Mouse (Mus musculus) lung, embryonic 14.5 days (tissue): ENCODE measurements around the gene Gzmd. TPM values are rescaled to one million over a fixed set of nuclear protein-coding genes. Genes with fewer than 3 reads are reported as not detected.
"Not testable (repeated sequence)": the region's sequence is repeated elsewhere in the genome, so short reads cannot be mapped to it uniquely, and the experiment has no call there.

ENCODE experiments used
- ATAC-seq: fragments of 200-750 bp; cut with Nextera tagmentation; 2 replicates; pipeline ENCODE4 v1.8.0; 2017; ENCODE audit warnings: mild to moderate bottlenecking, moderate TSS enrichment, moderate library complexity; ENCODE audit not compliant: insufficient read depth
- DNase-seq: peaks from one replicate; pipeline ENCODE4 v3.0.0-alpha.2; 2015
- H3K27ac ChIP-seq: fragments of 300-500 bp; sonication (generic); 2 replicates; pipeline ENCODE4 v1.5.1; 2014; ENCODE audit warnings: low read depth, mild to moderate bottlenecking, moderate library complexity
- H3K27me3 ChIP-seq: fragments of 300-500 bp; sonication (generic); 2 replicates; pipeline ENCODE4 v1.6.1; 2014; ENCODE audit warnings: low read length, control low read depth; ENCODE audit not compliant: insufficient read depth
- H3K36me3 ChIP-seq: fragments of 300-500 bp; sonication (generic); 2 replicates; pipeline ENCODE4 v1.6.1; 2014; ENCODE audit warnings: control low read depth; ENCODE audit not compliant: insufficient read depth
- H3K4me1 ChIP-seq: fragments of 300-500 bp; sonication (generic); 2 replicates; pipeline ENCODE4 v1.6.1; 2014; ENCODE audit warnings: antibody characterized with exemption, control low read depth; ENCODE audit not compliant: insufficient read depth
- H3K4me2 ChIP-seq: fragments of 300-500 bp; sonication (generic); 2 replicates; pipeline ENCODE4 v1.6.1; 2014; ENCODE audit warnings: mild to moderate bottlenecking
- H3K4me3 ChIP-seq: fragments of 300-500 bp; sonication (generic); 2 replicates; pipeline ENCODE4 v1.5.1; 2014; ENCODE audit warnings: low read depth, low read length
- H3K9ac ChIP-seq: fragments of 300-500 bp; sonication (generic); 2 replicates; pipeline ENCODE4 v1.6.1; 2014
- H3K9me3 ChIP-seq: fragments of 300-500 bp; sonication (generic); 2 replicates; pipeline ENCODE4 v1.6.1; 2016; ENCODE audit warnings: low read depth, low read length, control low read depth
- CTCF ChIP-seq: IDR thresholded peaks from 2 replicates; pipeline ENCODE4 v1.5.1; 2016; ENCODE audit warnings: antibody characterized with exemption, low read depth
- WGBS: fragments of 180-500 bp; shearing (Covaris S2); extraction: QIAGEN DNeasy Blood & Tissue Kit; methylation state at CpG from one replicate; pipeline ENCODE4 v1.1.7; 2014; 5-methylcytosine and 5-hydroxymethylcytosine counted together
- polyA plus RNA-seq: library from polyadenylated mRNA; unstranded; fragments of >200 nt; fragmentation: Nextera tagmentation; extraction: Ambion mirVana; gene quantifications from 2 replicates; pipeline ENCODE4 v1.2.1, GENCODE M21; 2014

The Gzmd gene
- polyA plus RNA-seq, 1 experiment from 2014 or later, result not detected

DNA sequence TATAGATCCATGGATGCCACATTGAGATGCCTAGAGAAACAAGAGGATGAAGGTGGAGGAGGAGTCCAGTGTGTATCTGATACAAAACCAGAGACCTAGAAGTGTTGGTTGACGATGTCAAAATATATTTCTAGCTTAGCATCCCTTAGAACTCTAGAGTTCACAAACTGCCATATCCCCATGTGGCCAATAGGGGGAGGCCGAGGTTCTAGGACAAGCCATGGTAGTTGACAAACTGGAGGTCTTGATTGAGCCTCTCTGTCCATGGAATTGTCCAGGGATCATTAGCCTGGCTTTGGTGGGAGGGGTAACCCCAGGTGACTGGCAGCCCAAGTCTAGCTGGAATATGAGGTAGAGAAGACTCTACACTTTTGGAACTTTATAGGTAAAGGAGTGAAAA lies 22.9 kb upstream of the Gzmd start:
- ATAC-seq, result no peak
- WGBS, result 59% methylated on average over 2 of the region's 2 CpGs

GRCm38 (mm10) chr14:56133675-56134074 lies 1.3 kb upstream of the Gzmd start:
- not testable (repeated sequence) for H3K9me3 ChIP-seq, H3K9ac ChIP-seq, H3K27ac ChIP-seq, H3K36me3 ChIP-seq, H3K4me2 ChIP-seq, H3K27me3 ChIP-seq, ATAC-seq, H3K4me3 ChIP-seq, DNase-seq, H3K4me1 ChIP-seq
- WGBS, result 59% methylated on average over 1 of the region's 1 CpGs

More for the DNA sequence above, 22.9 kb upstream of the Gzmd start:
- DNase-seq, result peak; percentile 2
- Histone ChIP-seq H3K27ac (no peak overlapping the region), H3K4me2 (no peak overlapping the region), H3K36me3 (no peaks in the 10 kb centered on the region), H3K9ac (no peak overlapping the region), H3K27me3 (no peaks in the 10 kb centered on the region), H3K4me3 (no peak overlapping the region), H3K9me3 (no peaks in the 10 kb centered on the region), H3K4me1 (no peaks in the 10 kb centered on the region)
- peak; percentile 42 for TF ChIP-seq CTCF

- H3K27ac ChIP-seq, result no peak overlapping the region
- H3K27me3 ChIP-seq, result no peaks in the 10 kb centered on the region
- H3K4me3 ChIP-seq, result no peak overlapping the region
- no peaks in the 10 kb centered on the region for H3K9me3 ChIP-seq
- H3K4me2 ChIP-seq, result no peak overlapping the region
- peak; percentile 7 for DNase-seq
- 53% methylated on average over 3 of the region's 3 CpGs for WGBS
- no peak for ATAC-seq
- no peaks in the 10 kb centered on the region for H3K4me1 ChIP-seq
- TF ChIP-seq CTCF, result peak; percentile 43
- no peak overlapping the region for H3K9ac ChIP-seq
- no peaks in the 10 kb centered on the region for H3K36me3 ChIP-seq
Measured at GRCm38 (mm10) chr14:56128341-56128740, 4.1 kb downstream of the Gzmd start.

- no peaks in the 10 kb centered on the region for H3K36me3 ChIP-seq
- no peaks in the 10 kb centered on the region for H3K27me3 ChIP-seq
- ATAC-seq (no peak), DNase-seq (no peak)
- TF ChIP-seq CTCF, result no peak
- 76% methylated on average over 3 of the region's 3 CpGs for WGBS
- no peak overlapping the region for H3K4me2 ChIP-seq
- H3K27ac ChIP-seq, result no peak overlapping the region
- no peak overlapping the region for H3K9ac ChIP-seq
- H3K4me3 ChIP-seq, result no peak overlapping the region
- H3K4me1 ChIP-seq, result no peaks in the 10 kb centered on the region
- no peaks in the 10 kb centered on the region for H3K9me3 ChIP-seq
Measured at GRCm38 (mm10) chr14:56123516-56123915, 8.9 kb downstream of the Gzmd start.

DNA sequence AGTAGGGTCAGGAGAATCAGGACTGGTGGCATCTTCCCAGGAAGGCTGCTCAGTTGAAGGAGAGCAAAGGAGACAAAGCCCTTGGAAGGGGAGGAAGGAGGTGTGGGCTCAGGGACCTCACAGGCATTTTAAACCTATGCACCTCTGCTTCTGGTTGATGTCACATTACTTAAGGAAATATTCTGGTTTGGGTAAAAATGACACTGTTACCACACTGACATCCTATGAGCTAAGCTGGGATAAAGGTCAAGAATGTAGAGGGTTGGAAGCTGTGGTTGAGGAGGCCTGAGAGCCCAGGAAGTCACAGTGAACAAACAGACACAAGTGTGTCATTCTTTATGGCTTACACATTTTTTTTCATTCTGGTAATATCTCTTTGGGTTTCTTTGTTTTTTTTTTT lies 11.9 kb downstream of the Gzmd start, which contains the start of gene Gzme:
Gene Gzme, minus strand, starts transcription at position 101 of the 400 bp plus-strand sequence.
- no peaks in the 10 kb centered on the region for H3K9me3 ChIP-seq
- no peak for DNase-seq
- H3K4me3 ChIP-seq, result no peak within 1 kb of the TSS
- H3K9ac ChIP-seq, result no peak within 1 kb of the TSS
- no peaks in the 10 kb centered on the region for H3K36me3 ChIP-seq
- no peaks in the 10 kb centered on the region for H3K27me3 ChIP-seq
- ATAC-seq, result no peak
- H3K4me1 ChIP-seq, result no peaks in the 10 kb centered on the region
- no peak within 1 kb of the TSS for H3K4me2 ChIP-seq
- H3K27ac ChIP-seq, result no peak within 1 kb of the TSS
- no peak for TF ChIP-seq CTCF

- not testable (repeated sequence) for ATAC-seq, DNase-seq, H3K27ac ChIP-seq
Measured at GRCm38 (mm10) chr14:56115531-56116310, 16.7 kb downstream of the Gzmd start.

DNA sequence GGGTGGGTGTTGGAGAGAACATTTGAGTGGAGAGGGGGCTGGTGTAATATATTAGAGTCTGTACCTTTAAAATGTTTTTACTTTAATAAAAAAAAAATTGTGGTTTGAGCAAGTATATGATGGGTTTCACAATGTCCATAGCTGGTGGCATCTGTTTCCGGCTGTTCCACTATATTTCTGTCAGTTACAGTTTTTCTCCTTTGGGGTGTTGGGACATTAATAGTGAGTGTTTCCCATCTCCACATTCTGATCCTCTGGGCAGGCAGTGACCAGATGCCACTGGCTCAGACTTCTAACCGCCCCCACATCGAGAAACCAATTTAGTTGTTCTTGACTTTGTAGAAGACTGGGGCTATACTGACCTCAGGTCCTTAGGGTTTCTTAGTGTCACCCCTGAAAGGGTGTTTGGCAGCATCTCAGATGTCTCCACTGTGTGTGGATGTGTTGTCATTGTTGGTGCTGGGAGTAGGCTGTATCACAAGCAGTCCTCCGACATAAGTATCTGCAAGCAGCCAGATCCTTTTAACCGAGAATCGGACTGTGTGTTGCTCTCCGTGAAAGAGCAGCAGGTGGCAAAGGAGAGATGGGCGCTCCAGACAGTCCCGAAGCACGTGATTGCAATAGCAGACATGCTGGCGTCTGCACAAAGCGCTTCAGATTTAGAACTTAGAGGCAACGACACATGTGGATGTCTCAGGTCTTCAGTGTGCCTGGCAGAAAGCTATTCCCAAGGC lies 26.8 kb downstream of the Gzmd start:
- 70% methylated on average over 13 of the region's 13 CpGs for WGBS
- no peak for TF ChIP-seq CTCF
- Histone ChIP-seq H3K9me3 (no peaks in the 10 kb centered on the region), H3K36me3 (no peaks in the 10 kb centered on the region), H3K9ac (no peak overlapping the region), H3K4me2 (no peak overlapping the region), H3K27ac (no peak overlapping the region), H3K4me3 (no peak overlapping the region), H3K4me1 (no peaks in the 10 kb centered on the region), H3K27me3 (no peaks in the 10 kb centered on the region)
- DNase-seq (no peak), ATAC-seq (no peak)

More at GRCm38 (mm10) chr14:56115531-56116310, 16.7 kb downstream of the Gzmd start:
- not testable (repeated sequence) for H3K4me1 ChIP-seq, H3K9me3 ChIP-seq, H3K9ac ChIP-seq, H3K4me3 ChIP-seq, H3K36me3 ChIP-seq, H3K4me2 ChIP-seq, H3K27me3 ChIP-seq
- WGBS, result 88% methylated on average over 33 of the region's 33 CpGs
